Mouse (Mus musculus): ENCODE measurements around the gene Relt. TPM values are rescaled to one million over a fixed set of nuclear protein-coding genes. Genes with fewer than 3 reads are reported as not detected.

Relt gene
- polyA plus RNA-seq, 1 experiment from 2014 or later = 1.2 TPM

DNA sequence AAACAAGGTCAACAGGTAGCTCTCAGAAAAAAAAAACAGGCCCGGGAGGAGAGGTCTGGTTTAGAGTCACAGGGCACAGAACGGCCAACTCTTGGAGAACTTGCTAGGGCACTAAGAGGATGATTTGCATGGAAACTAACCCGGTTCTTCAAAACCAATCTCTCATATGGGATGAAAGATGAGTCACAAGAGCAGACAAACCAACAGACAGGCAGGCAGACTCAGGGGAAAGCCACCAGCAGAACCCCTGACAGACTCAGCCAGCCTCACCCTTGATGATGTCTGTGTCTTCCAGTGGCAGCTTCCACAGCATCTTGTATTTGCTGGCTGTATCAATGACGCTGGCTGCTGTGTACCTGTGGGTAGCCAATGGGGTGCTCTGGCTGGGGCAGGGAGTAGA, 18.7 kb upstream of the Relt start:
- ATAC-seq (ENCODE audit: low FRiP score, low TSS enrichment) = no peak
- no peak for TF ChIP-seq CTCF (IDR thresholded peaks at IDR 0.05; ENCODE audit: low read depth)
- TF ChIP-seq EP300 (optimal IDR thresholded peaks at IDR 0.05) = no peak
- Histone ChIP-seq H3K9me3 (ENCODE audit: control insufficient read depth, low read length) (no peaks in the 10 kb centered on the region), H3K27ac (replicated peaks) (no peak overlapping the region), H3K4me1 (replicated peaks; ENCODE audit: control insufficient read depth, insufficient read depth) (no peaks in the 10 kb centered on the region), H3K4me3 (ENCODE audit: low read depth, low read length) (no peak overlapping the region), H3K9ac (ENCODE audit: low read length) (no peak overlapping the region), H3K4me2 (replicated peaks; ENCODE audit: low read depth) (no peak overlapping the region), H3K27me3 (ENCODE audit: control insufficient read depth, insufficient read depth, low read length) (no peaks in the 10 kb centered on the region), H3K36me3 (ENCODE audit: control insufficient read depth, insufficient read depth, low read length) (peaks cover 18% of the 10 kb centered on the region)
- no peak for DNase-seq (ENCODE audit: low spot score)
- WGBS = 90% methylated on average over 4 of the region's 4 CpGs

DNA sequence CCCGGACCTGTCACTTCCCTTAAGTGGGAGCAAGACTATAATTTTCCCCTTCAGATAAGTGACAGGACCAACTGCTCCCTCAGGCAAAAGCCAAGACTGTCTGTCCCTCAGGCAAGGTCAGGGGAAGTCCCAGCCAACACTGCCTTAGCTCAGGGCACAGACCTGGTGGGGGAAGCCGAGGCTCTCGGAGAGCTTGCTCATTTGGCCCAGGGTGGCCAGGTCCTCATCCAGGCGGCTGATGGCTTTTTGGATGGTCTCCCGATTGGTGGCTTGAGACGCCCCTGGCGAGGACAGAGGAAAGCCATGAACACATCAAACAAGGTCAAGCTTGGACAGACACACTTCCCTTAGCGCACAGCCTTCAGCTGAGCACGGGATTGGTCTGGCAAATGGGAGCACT, 18.3 kb upstream of the Relt start:
- H3K27ac ChIP-seq (replicated peaks) = no peak overlapping the region
- H3K4me3 ChIP-seq (ENCODE audit: low read depth, low read length) = no peak overlapping the region
- H3K4me2 ChIP-seq (replicated peaks; ENCODE audit: low read depth) = no peak overlapping the region
- no peaks in the 10 kb centered on the region for H3K27me3 ChIP-seq (ENCODE audit: control insufficient read depth, insufficient read depth, low read length)
- no peaks in the 10 kb centered on the region for H3K9me3 ChIP-seq (ENCODE audit: control insufficient read depth, low read length)
- no peak for DNase-seq (ENCODE audit: low spot score)
- no peak overlapping the region for H3K9ac ChIP-seq (ENCODE audit: low read length)
- TF ChIP-seq CTCF (IDR thresholded peaks at IDR 0.05; ENCODE audit: low read depth) (no peak), EP300 (optimal IDR thresholded peaks at IDR 0.05) (no peak)
- peaks cover 18% of the 10 kb centered on the region for H3K36me3 ChIP-seq (ENCODE audit: control insufficient read depth, insufficient read depth, low read length)
- no peaks in the 10 kb centered on the region for H3K4me1 ChIP-seq (replicated peaks; ENCODE audit: control insufficient read depth, insufficient read depth)
- no peak for ATAC-seq (ENCODE audit: low FRiP score, low TSS enrichment)
- WGBS = 83% methylated on average over 9 of the region's 9 CpGs

DNA sequence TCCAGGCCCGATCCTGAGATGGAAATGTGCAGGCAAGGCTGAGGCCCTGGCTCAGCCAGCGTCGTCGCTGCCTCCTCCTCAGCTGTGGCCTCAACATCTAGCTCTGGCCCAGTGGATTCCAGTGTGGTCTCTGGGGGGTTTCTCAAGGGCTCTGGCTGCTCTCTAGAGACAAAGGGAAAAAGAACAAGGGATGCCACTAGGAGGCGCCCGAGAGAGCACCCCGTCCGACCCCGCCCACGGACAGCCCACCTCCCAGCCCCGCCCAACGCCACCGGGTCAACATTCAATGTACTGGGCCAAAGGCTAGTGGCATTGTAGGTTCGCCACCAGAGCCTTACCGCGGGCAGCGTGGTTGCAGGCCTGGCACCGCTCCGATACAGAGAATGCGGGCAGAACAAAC, 16.3 kb upstream of the Relt start:
- peak; percentile 91 for DNase-seq (ENCODE audit: low spot score)
- Histone ChIP-seq H3K36me3 (ENCODE audit: control insufficient read depth, insufficient read depth, low read length) (peaks cover 18% of the 10 kb centered on the region), H3K9ac (ENCODE audit: low read length) (no peak overlapping the region), H3K27me3 (ENCODE audit: control insufficient read depth, insufficient read depth, low read length) (no peaks in the 10 kb centered on the region), H3K27ac (replicated peaks) (no peak overlapping the region), H3K4me3 (ENCODE audit: low read depth, low read length) (no peak overlapping the region), H3K4me1 (replicated peaks; ENCODE audit: control insufficient read depth, insufficient read depth) (no peaks in the 10 kb centered on the region), H3K9me3 (ENCODE audit: control insufficient read depth, low read length) (no peaks in the 10 kb centered on the region), H3K4me2 (replicated peaks; ENCODE audit: low read depth) (no peak overlapping the region)
- TF ChIP-seq EP300 (optimal IDR thresholded peaks at IDR 0.05) = no peak
- TF ChIP-seq CTCF (IDR thresholded peaks at IDR 0.05; ENCODE audit: low read depth) = peak; percentile 72
- ATAC-seq (ENCODE audit: low FRiP score, low TSS enrichment) = peak; percentile 66
- WGBS = 26% methylated on average over 20 of the region's 20 CpGs

DNA sequence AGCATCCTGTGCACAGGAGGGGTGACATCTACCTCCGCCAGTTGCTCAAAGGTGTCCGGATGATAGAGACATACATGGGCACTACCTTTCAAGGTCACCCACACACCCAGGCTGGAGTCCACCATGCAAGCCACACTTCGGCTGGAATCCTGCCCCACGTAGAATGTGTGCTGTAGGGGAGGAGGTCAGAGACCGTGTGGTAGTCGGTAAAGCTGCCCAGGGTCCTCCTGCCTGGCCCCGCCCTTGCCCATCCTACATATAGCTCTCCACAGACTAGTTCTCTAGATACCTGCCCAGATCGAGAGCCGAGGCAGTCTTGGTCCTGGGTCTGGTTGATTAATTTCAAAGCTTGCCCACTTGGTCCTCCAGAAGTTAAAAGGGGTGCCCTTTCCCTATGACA, 13.5 kb upstream of the Relt start:
- no peak overlapping the region for H3K27ac ChIP-seq (replicated peaks)
- peaks cover 23% of the 10 kb centered on the region for H3K36me3 ChIP-seq (ENCODE audit: control insufficient read depth, insufficient read depth, low read length)
- H3K4me1 ChIP-seq (replicated peaks; ENCODE audit: control insufficient read depth, insufficient read depth) = no peaks in the 10 kb centered on the region
- H3K4me3 ChIP-seq (ENCODE audit: low read depth, low read length) = no peak overlapping the region
- TF ChIP-seq EP300 (optimal IDR thresholded peaks at IDR 0.05) = no peak
- TF ChIP-seq CTCF (IDR thresholded peaks at IDR 0.05; ENCODE audit: low read depth) = no peak
- H3K4me2 ChIP-seq (replicated peaks; ENCODE audit: low read depth) = no peak overlapping the region
- 85% methylated on average over 9 of the region's 9 CpGs for WGBS
- H3K27me3 ChIP-seq (ENCODE audit: control insufficient read depth, insufficient read depth, low read length) = no peaks in the 10 kb centered on the region
- H3K9me3 ChIP-seq (ENCODE audit: control insufficient read depth, low read length) = no peaks in the 10 kb centered on the region
- DNase-seq (ENCODE audit: low spot score) = no peak
- ATAC-seq (ENCODE audit: low FRiP score, low TSS enrichment) = no peak
- H3K9ac ChIP-seq (ENCODE audit: low read length) = no peak overlapping the region

DNA sequence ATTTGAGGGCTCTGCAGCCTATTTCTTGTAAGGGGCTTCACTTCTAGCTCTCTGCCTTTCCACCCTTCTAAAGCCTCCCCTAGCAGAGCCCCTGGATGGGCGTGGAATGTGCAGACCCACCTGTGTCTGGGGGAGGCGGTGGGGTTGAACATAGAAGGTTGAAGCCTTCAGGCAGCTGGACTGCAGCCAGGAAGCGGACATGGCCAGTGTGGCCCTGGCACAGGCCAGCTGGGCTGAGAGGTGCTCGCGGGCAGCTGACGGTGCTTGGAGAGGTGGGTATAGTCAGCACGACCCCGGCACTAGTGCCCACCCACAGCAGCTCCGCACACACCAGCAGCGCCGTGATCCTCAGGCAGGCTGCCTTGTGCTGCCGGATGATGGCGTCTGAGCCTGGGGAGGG, 13.0 kb upstream of the Relt start:
- Histone ChIP-seq H3K9me3 (ENCODE audit: control insufficient read depth, low read length) (no peaks in the 10 kb centered on the region), H3K4me3 (ENCODE audit: low read depth, low read length) (no peak overlapping the region), H3K27ac (replicated peaks) (no peak overlapping the region), H3K36me3 (ENCODE audit: control insufficient read depth, insufficient read depth, low read length) (peaks cover 23% of the 10 kb centered on the region), H3K27me3 (ENCODE audit: control insufficient read depth, insufficient read depth, low read length) (no peaks in the 10 kb centered on the region), H3K4me2 (replicated peaks; ENCODE audit: low read depth) (no peak overlapping the region), H3K4me1 (replicated peaks; ENCODE audit: control insufficient read depth, insufficient read depth) (no peaks in the 10 kb centered on the region), H3K9ac (ENCODE audit: low read length) (no peak overlapping the region)
- WGBS = 85% methylated on average over 13 of the region's 13 CpGs
- TF ChIP-seq EP300 (optimal IDR thresholded peaks at IDR 0.05) (no peak), CTCF (IDR thresholded peaks at IDR 0.05; ENCODE audit: low read depth) (no peak)
- no peak for DNase-seq (ENCODE audit: low spot score)
- no peak for ATAC-seq (ENCODE audit: low FRiP score, low TSS enrichment)

DNA sequence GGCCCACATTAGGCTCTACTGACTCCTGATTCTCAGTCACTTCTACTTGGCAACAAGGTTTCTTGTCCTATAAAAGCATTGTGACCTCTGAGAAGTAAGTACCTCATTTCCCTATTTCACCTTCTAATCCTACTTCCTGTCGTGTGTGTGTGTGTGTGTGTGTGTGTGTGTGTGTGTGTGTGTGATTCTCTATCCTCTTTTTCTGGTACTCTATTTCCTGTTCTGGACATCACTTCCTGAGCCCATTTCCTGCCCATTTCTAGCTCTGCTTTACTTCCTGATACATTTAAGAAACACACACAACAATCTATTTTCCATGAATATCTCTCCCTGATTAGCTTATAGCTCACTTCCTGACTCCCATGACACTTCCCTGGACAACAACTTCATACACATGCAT, 12.6 kb upstream of the Relt start:
- H3K36me3 ChIP-seq (ENCODE audit: control insufficient read depth, insufficient read depth, low read length) = peaks cover 23% of the 10 kb centered on the region
- no peak overlapping the region for H3K4me3 ChIP-seq (ENCODE audit: low read depth, low read length)
- no peak overlapping the region for H3K4me2 ChIP-seq (replicated peaks; ENCODE audit: low read depth)
- WGBS = 50% methylated on average over 1 of the region's 1 CpGs
- ATAC-seq (ENCODE audit: low FRiP score, low TSS enrichment) = no peak
- no peak for DNase-seq (ENCODE audit: low spot score)
- no peaks in the 10 kb centered on the region for H3K9me3 ChIP-seq (ENCODE audit: control insufficient read depth, low read length)
- no peaks in the 10 kb centered on the region for H3K4me1 ChIP-seq (replicated peaks; ENCODE audit: control insufficient read depth, insufficient read depth)
- H3K27me3 ChIP-seq (ENCODE audit: control insufficient read depth, insufficient read depth, low read length) = no peaks in the 10 kb centered on the region
- TF ChIP-seq EP300 (optimal IDR thresholded peaks at IDR 0.05) = no peak
- no peak for TF ChIP-seq CTCF (IDR thresholded peaks at IDR 0.05; ENCODE audit: low read depth)
- H3K9ac ChIP-seq (ENCODE audit: low read length) = no peak overlapping the region
- no peak overlapping the region for H3K27ac ChIP-seq (replicated peaks)

All from stomach, postnatal 0 days (tissue).